Mouse (Mus musculus): ENCODE results near the gene Tubgcp2.

The Tubgcp2 gene

GRCm38 (mm10) chr7:139980778-139981177 is 55.7 kb downstream of the Tubgcp2 start:
- no peak for DNase-seq (ENCODE audit: low read depth in 2 of 2, low spot score in 2 of 2)

GRCm38 (mm10) chr7:139979011-139979719 is 57.3 kb downstream of the Tubgcp2 start:
- DNase-seq (ENCODE audit: low read depth in 2 of 2, low spot score in 2 of 2) = no peak

- DNase-seq (ENCODE audit: low read depth in 2 of 2, low spot score in 2 of 2) = peak; percentile 49 to 54
Observed at GRCm38 (mm10) chr7:139978278-139978892, 58.1 kb downstream of the Tubgcp2 start, which contains the start of gene 6430531B16Rik. Gene 6430531B16Rik, minus strand, starts transcription at chr7:139978755.

- DNase-seq (ENCODE audit: low read depth in 2 of 2, low spot score in 2 of 2) = no peak
Observed at GRCm38 (mm10) chr7:139975471-139975870, 61.0 kb downstream of the Tubgcp2 start.

GRCm38 (mm10) chr7:139974307-139974706 is 62.2 kb downstream of the Tubgcp2 start:
- DNase-seq (ENCODE audit: low read depth in 2 of 2, low spot score in 2 of 2) = peak in 1 of 2 experiments; percentile 26

GRCm38 (mm10) chr7:139972923-139973331 is 63.5 kb downstream of the Tubgcp2 start:
- DNase-seq (ENCODE audit: low read depth in 2 of 2, low spot score in 2 of 2) = no peak

GRCm38 (mm10) chr7:139971436-139971835 is 65.0 kb downstream of the Tubgcp2 start:
- DNase-seq (ENCODE audit: low read depth in 2 of 2, low spot score in 2 of 2) = no peak

- no peak for DNase-seq (ENCODE audit: low read depth in 2 of 2, low spot score in 2 of 2)
Observed at GRCm38 (mm10) chr7:139970979-139971378, 65.5 kb downstream of the Tubgcp2 start.

- no peak for DNase-seq (ENCODE audit: low read depth in 2 of 2, low spot score in 2 of 2)
Observed at GRCm38 (mm10) chr7:139970216-139970919, 66.1 kb downstream of the Tubgcp2 start.

- peak; percentile 71 to 82 for DNase-seq (ENCODE audit: low read depth in 2 of 2, low spot score in 2 of 2)
Observed at GRCm38 (mm10) chr7:139969348-139970130, 66.9 kb downstream of the Tubgcp2 start.

GRCm38 (mm10) chr7:139968428-139968827 is 68.0 kb downstream of the Tubgcp2 start:
- DNase-seq (ENCODE audit: low read depth in 2 of 2, low spot score in 2 of 2) = peak; percentile 34 to 48

- DNase-seq (ENCODE audit: low read depth in 2 of 2, low spot score in 2 of 2) = no peak
Observed at GRCm38 (mm10) chr7:139967175-139967574, 69.3 kb downstream of the Tubgcp2 start.

GRCm38 (mm10) chr7:139963814-139964213 is 72.7 kb downstream of the Tubgcp2 start:
- DNase-seq (ENCODE audit: low read depth in 2 of 2, low spot score in 2 of 2) = no peak

GRCm38 (mm10) chr7:139961141-139961540 is 75.3 kb downstream of the Tubgcp2 start:
- DNase-seq (ENCODE audit: low read depth in 2 of 2, low spot score in 2 of 2) = no peak

- DNase-seq (ENCODE audit: low read depth in 2 of 2, low spot score in 2 of 2) = no peak
Observed at GRCm38 (mm10) chr7:139957958-139958357, 78.5 kb downstream of the Tubgcp2 start.

GRCm38 (mm10) chr7:139957437-139957836 is 79.0 kb downstream of the Tubgcp2 start:
- DNase-seq (ENCODE audit: low read depth in 2 of 2, low spot score in 2 of 2) = no peak

- DNase-seq (ENCODE audit: low read depth in 2 of 2, low spot score in 2 of 2) = no peak
Observed at GRCm38 (mm10) chr7:139956658-139957057, 79.8 kb downstream of the Tubgcp2 start.

GRCm38 (mm10) chr7:139955505-139955904 is 81.0 kb downstream of the Tubgcp2 start:
- no peak for DNase-seq (ENCODE audit: low read depth in 2 of 2, low spot score in 2 of 2)

GRCm38 (mm10) chr7:139951991-139952633 is 84.4 kb downstream of the Tubgcp2 start:
- no peak for DNase-seq (ENCODE audit: low read depth in 2 of 2, low spot score in 2 of 2)

- DNase-seq (ENCODE audit: low read depth in 2 of 2, low spot score in 2 of 2) = no peak
Observed at GRCm38 (mm10) chr7:139951079-139951478, 85.4 kb downstream of the Tubgcp2 start.

Data from CD8-positive naive resting alpha-beta T cell, adult 2 months (primary cell).